Mouse (Mus musculus) frontal cortex, adult (tissue): Measurements from ENCODE around the gene Epyc.
"Not testable (repeated sequence)": the region's sequence is repeated elsewhere in the genome, so short reads cannot be mapped to it uniquely, and the experiment has no call there.

ENCODE experiments used
- ATAC-seq: cut with Nextera tagmentation; 2 replicates; pipeline ENCODE4 v1.9.2; 2017; ENCODE audit warnings: mild to moderate bottlenecking, moderate library complexity, mixed read lengths; ENCODE audit not compliant: low TSS enrichment

Epyc gene

DNA sequence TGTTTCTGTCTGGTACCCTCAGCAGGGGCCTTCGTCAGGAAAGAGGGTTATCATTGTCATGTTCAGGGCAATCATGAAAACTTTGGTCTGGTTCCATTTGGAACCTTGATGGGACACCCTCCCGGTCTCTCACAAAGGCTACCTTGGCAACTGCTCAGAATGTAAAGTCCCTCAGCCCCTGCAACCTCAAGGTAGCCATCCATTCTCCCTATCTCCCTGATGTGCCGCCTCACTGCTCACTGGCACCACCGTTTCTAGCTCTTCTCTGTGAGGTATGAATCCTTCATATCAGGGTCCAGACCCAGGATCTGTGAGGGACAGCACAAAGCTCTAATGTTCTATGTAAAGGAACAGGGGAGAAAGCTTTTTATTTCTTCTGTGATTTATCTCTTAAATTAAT is 70.7 kb downstream of the Epyc start:
- ATAC-seq = no peak

DNA sequence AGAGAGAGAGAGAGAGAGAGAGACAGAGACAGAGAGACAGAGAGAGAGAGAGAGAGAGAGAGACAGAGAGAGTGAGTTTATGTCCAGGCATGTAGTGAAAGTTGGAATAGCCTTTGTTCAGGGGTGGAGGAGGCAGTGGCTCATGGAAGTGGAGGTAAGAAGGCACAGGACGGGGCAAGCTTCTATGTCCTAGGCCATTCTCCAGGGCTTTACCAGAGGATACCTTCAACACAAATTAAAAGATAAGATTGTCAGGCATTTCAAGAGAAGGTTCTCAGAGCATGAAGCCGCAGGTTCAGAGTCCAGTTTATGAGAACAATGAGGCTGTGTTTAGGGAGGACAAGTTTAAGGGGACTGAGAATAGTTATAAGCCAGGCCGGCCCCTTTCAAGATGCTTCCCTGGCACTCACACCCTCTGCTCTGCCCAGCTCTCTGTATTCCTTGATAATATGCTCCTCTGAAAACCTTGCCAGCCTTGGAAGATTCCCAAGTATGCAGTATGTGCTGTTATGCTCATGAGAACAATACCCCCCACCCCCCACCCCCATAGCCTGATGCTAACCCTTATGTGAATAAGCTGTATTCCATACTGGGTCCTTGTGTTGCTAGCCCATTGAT is 71.5 kb downstream of the Epyc start:
- ATAC-seq = no peak

DNA sequence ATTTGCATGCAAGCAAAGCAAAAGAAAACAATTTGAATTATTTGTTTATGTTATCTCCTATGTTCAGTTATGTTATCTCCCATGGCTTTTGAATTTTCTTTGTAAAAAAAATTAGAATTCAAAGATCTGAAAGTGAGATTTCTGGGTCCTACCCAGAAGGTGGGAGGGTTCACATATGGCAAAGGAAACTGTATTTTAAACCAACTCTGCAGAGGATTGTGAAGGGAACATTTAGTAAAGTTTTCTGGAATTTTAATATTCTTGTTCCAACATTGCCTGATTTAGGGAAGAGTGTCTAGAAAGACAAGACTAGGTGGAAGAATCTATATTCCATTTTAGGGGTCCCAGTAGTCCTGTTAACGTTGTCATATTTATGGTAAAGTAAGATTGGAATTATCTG is 73.4 kb downstream of the Epyc start:
- ATAC-seq = peak; percentile 67

DNA sequence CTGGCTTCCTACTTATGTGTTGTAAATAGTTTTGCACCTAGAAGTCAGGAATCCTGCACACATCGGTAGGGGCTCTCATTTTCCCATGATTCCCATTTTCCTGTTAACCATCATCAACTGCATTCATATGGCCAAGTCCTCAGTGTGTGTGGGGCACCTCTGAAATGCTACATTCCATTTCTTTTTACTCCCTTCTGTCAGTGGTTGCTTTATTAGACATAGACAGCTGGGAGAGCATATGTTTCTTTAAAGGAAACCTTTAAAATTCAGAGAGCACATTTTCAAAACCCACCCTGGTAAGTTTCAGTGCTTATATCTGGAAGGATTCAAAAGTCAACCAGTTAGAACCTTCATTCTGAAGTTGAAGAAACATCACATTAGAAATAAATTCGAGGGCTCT is 74.2 kb downstream of the Epyc start:
- peak; percentile 71 for ATAC-seq

DNA sequence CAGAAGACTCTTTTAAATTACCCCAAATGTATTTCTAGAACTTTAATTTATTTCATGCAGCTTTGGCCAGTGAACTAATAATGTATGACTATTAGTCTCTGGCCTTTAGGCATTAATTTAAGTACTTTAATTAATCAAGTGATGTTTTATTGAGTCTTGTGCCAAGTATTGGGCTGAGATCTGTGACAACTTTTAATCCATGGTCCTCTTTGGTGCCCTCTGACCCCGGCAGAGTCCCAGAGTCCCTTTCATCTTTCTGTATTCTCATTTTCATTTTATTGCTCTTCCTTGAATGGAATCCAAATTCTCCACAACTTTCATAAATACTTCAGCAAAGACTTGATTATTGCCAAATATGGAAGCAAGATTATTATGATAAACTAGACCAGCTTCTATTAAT is 76.8 kb downstream of the Epyc start:
- no peak for ATAC-seq

DNA sequence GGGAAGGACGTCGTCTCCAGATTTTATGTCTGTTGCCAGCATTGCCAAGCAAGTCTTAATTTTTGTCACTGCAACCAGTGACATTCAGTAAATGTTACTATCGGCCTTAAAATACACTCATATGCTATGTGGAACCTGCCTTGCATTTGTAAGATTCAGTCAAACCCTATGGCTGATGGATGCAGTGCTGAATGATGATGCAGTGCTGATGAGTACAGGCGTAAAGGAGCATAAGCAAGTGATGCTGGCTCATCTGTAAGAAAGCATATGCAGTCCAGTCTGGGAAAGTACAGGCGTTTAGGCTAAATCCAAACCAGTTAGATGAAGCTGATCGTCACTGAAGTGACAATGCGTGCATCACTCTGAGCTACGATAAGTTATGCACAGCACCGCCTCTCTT is 78.8 kb downstream of the Epyc start:
- ATAC-seq = peak; percentile 50; the same call in 1 of the 2 replicates

DNA sequence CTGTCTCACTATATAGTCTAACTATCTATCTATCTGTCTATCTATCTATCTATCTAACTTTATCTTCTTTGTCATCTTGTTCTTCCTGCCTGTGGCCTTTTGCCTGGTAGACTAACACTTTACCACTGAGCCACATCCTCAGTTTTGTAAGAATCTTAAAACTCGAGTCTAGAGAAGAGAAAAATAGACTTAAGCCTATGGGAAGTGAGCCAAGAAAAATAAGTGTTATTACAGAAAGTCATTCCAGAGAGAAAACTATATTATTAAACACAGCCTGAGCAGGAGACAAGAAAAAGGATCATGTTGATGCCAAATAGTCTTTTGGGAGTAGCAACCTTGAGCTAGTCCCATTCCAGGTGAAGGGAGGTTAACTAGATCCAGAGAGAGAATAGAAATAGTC is 82.1 kb downstream of the Epyc start:
- ATAC-seq = no peak

DNA sequence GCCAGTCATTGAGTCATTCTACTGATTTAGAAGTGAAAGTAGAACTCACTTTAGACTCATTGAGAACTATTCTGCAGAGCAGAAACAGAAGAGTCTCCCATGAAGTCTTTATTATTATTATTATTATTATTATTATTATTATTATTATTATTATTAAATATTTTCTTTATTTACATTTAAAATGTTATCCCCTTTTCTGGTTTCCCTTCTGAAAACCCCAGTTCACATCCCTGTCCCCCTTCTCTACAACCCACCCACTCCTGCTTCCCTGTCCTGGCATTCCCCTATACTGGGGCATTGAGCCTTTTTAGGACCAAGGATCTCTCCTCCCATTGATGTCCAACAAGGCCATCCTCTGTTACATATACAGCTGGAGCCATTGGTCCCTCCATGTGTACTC is 82.8 kb downstream of the Epyc start, which contains the start of gene C030005K15Rik:
Gene C030005K15Rik (minus strand): TSS at position 101 of the 400 bp plus-strand sequence.
- not testable (repeated sequence) for ATAC-seq
